Mouse (Mus musculus): ENCODE measurements around the gene Lck. TPM values are rescaled to one million over a fixed set of nuclear protein-coding genes. Genes with fewer than 3 reads are reported as not detected.
A peak's percentile ranks its signal among the peaks of the same experiment; 100 is the strongest.

Gene Lck
- 7.6 and 9.2 TPM in 2 replicates for polyA plus RNA-seq (2015; fragmentation: Nextera tagmentation; extraction: Ambion mirVana)

- no peak within 1 kb of the TSS for H3K4me2 ChIP-seq (replicated peaks)
- H3K27ac ChIP-seq (replicated peaks), result no peak within 1 kb of the TSS
- H3K27me3 ChIP-seq, result no peaks in the 10 kb centered on the region
- 91% methylated on average over 8 of the region's 8 CpGs for WGBS
- no peaks in the 10 kb centered on the region for H3K36me3 ChIP-seq
- ATAC-seq (replicated peaks), result no peak
- no peaks in the 10 kb centered on the region for H3K9me3 ChIP-seq
- H3K4me3 ChIP-seq, result no peak within 1 kb of the TSS
- peaks cover 5% of the 10 kb centered on the region; the same call in 1 of the 2 replicates for H3K4me1 ChIP-seq
- H3K9ac ChIP-seq (replicated peaks), result no peak within 1 kb of the TSS
These were observed at the start of gene Lck for GRCm38 (mm10) chr4:129573430-129573829. Gene Lck (minus strand): TSS chr4:129573641.

- Histone ChIP-seq H3K27me3 (no peaks in the 10 kb centered on the region), H3K4me2 (replicated peaks) (peak overlapping the region; percentile 72), H3K36me3 (peaks cover 20% of the 10 kb centered on the region), H3K4me3 (peak overlapping the region; percentile 76), H3K27ac (replicated peaks) (peak overlapping the region; percentile 93), H3K9me3 (no peaks in the 10 kb centered on the region), H3K9ac (replicated peaks) (peak overlapping the region; percentile 94), H3K4me1 (peaks cover 38% of the 10 kb centered on the region)
- WGBS, result 18% methylated on average over 8 of the region's 8 CpGs
- ATAC-seq (replicated peaks), result no peak
These were observed 49.5 kb upstream of the Lck start for GRCm38 (mm10) chr4:129622803-129623535.

DNA sequence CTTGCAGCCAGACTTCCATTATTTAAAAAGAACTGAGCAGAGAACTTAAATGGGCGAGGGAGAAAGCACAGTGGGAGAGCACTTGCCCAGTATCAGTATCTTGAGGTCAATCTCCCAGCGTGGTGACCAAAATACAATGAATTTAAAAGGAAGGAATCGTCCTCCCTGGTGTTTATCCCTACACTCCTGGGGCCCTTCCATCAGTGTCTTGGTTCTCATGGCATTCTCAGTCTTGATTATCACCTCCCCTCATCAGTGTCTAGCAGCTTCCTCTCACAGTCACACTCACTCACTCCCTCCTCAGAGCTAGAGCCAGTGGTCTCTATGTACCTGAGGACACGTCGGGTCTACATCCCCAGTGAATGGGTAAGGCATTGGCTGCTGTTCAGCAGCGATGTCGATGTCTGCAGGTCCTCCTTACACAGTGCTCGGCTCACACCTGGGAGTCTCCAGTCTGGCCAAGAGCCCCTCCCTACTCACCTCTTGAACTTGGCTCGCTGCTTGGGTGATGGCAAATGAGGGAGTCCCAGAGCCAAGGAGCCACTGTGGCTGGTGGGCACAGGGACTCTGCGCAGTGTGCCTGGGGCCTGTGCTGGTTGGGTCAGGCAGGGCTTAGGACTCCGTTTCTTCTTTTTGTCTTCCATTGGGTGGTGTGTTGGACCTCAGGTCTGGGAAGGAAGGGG is 48.8 kb upstream of the Lck start:
- peak overlapping the region; percentile 94; the same call in 1 of the 2 replicates for H3K9ac ChIP-seq (replicated peaks)
- WGBS, result 77% methylated on average over 11 of the region's 11 CpGs
- H3K4me1 ChIP-seq, result peaks cover 41% of the 10 kb centered on the region
- no peaks in the 10 kb centered on the region for H3K27me3 ChIP-seq
- ATAC-seq (replicated peaks), result no peak
- peak overlapping the region; percentile 93; the same call in 1 of the 2 replicates for H3K27ac ChIP-seq (replicated peaks)
- H3K4me2 ChIP-seq (replicated peaks), result peak overlapping the region; percentile 72
- H3K9me3 ChIP-seq, result no peaks in the 10 kb centered on the region
- peaks cover 13% of the 10 kb centered on the region for H3K36me3 ChIP-seq
- H3K4me3 ChIP-seq, result peak overlapping the region; percentile 76

DNA sequence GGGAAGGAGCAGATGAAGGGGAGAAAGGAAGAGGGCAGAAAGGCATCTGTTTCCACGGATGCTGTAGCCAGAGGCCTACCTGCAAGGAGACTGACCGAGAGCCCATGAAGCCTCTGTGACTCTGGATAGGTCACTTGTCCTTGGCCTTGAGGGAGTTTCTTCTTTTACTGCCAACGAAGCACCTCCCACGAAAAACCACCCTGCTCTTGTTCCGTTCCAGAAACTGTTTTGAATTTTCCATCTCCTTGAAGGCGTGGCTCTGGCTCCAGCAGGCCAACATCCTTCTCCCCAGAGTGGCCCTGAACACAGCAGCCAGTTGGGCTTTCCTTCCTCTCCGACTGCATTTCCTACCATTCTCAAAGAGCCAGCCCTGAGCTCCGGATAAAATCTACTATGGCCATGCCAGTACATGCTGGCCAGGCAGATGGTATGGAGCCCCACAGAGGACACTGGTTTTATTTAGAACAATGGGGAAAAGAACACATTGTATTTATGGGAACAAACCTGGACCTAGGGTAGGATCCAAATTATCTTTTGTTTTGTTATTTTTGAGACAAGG is 47.9 kb upstream of the Lck start:
- no peak overlapping the region for H3K4me2 ChIP-seq (replicated peaks)
- no peaks in the 10 kb centered on the region for H3K27me3 ChIP-seq
- H3K36me3 ChIP-seq, result peaks cover 5% of the 10 kb centered on the region; the same call in 1 of the 2 replicates
- no peak overlapping the region for H3K27ac ChIP-seq (replicated peaks)
- no peak for ATAC-seq (replicated peaks)
- H3K9ac ChIP-seq (replicated peaks), result no peak overlapping the region
- 86% methylated on average over 8 of the region's 8 CpGs for WGBS
- peaks cover 41% of the 10 kb centered on the region for H3K4me1 ChIP-seq
- H3K4me3 ChIP-seq, result no peak overlapping the region
- H3K9me3 ChIP-seq, result no peaks in the 10 kb centered on the region

GRCm38 (mm10) chr4:129620419-129621282 is 47.2 kb upstream of the Lck start:
- no peak overlapping the region; the same call in 1 of the 2 replicates for H3K27ac ChIP-seq (replicated peaks)
- peaks cover 9% of the 10 kb centered on the region for H3K36me3 ChIP-seq
- no peak overlapping the region for H3K4me2 ChIP-seq (replicated peaks)
- no peak overlapping the region for H3K9ac ChIP-seq (replicated peaks)
- peaks cover 40% of the 10 kb centered on the region for H3K4me1 ChIP-seq
- no peaks in the 10 kb centered on the region for H3K27me3 ChIP-seq
- WGBS, result 90% methylated on average over 11 of the region's 11 CpGs
- ATAC-seq (replicated peaks), result no peak
- no peaks in the 10 kb centered on the region for H3K9me3 ChIP-seq
- H3K4me3 ChIP-seq, result no peak overlapping the region

- WGBS, result 4% methylated on average over 44 of the region's 44 CpGs
These were observed 45.6 kb upstream of the Lck start, which contains the start of gene Iqcc for GRCm38 (mm10) chr4:129618786-129619691. Gene Iqcc (minus strand): TSS chr4:129619099.

GRCm38 (mm10) chr4:129618031-129618430 is 44.6 kb upstream of the Lck start:
- no peak for ATAC-seq (replicated peaks)
- H3K9me3 ChIP-seq, result no peaks in the 10 kb centered on the region
- peaks cover 25% of the 10 kb centered on the region for H3K4me1 ChIP-seq
- no peaks in the 10 kb centered on the region for H3K27me3 ChIP-seq
- WGBS, result 94% methylated on average over 5 of the region's 5 CpGs
- peak overlapping the region; percentile 87; the same call in 1 of the 2 replicates for H3K9ac ChIP-seq (replicated peaks)
- H3K36me3 ChIP-seq, result peaks cover 11% of the 10 kb centered on the region
- H3K27ac ChIP-seq (replicated peaks), result no peak overlapping the region
- peak overlapping the region; percentile 75 for H3K4me2 ChIP-seq (replicated peaks)
- peak overlapping the region; percentile 55 for H3K4me3 ChIP-seq

More at GRCm38 (mm10) chr4:129618786-129619691, 45.6 kb upstream of the Lck start, which contains the start of gene Iqcc:
- peak within 1 kb of the TSS; percentile 75 for H3K4me2 ChIP-seq (replicated peaks)
- ATAC-seq (replicated peaks), result peak; percentile 92
- no peaks in the 10 kb centered on the region for H3K27me3 ChIP-seq
- H3K36me3 ChIP-seq, result peaks cover 11% of the 10 kb centered on the region
- H3K4me3 ChIP-seq, result peak within 1 kb of the TSS; percentile 55
- H3K9ac ChIP-seq (replicated peaks), result peak within 1 kb of the TSS; percentile 87
- peaks cover 30% of the 10 kb centered on the region for H3K4me1 ChIP-seq
- peak within 1 kb of the TSS; percentile 85 for H3K27ac ChIP-seq (replicated peaks)
- no peaks in the 10 kb centered on the region for H3K9me3 ChIP-seq

GRCm38 (mm10) chr4:129617121-129617641 is 43.7 kb upstream of the Lck start:
- 91% methylated on average over 7 of the region's 7 CpGs for WGBS
- no peak for ATAC-seq (replicated peaks)
- H3K27me3 ChIP-seq, result no peaks in the 10 kb centered on the region
- H3K27ac ChIP-seq (replicated peaks), result no peak overlapping the region
- no peak overlapping the region for H3K9ac ChIP-seq (replicated peaks)
- H3K36me3 ChIP-seq, result peaks cover 11% of the 10 kb centered on the region
- peaks cover 17% of the 10 kb centered on the region for H3K4me1 ChIP-seq
- no peaks in the 10 kb centered on the region for H3K9me3 ChIP-seq
- H3K4me2 ChIP-seq (replicated peaks), result no peak overlapping the region
- no peak overlapping the region for H3K4me3 ChIP-seq

DNA sequence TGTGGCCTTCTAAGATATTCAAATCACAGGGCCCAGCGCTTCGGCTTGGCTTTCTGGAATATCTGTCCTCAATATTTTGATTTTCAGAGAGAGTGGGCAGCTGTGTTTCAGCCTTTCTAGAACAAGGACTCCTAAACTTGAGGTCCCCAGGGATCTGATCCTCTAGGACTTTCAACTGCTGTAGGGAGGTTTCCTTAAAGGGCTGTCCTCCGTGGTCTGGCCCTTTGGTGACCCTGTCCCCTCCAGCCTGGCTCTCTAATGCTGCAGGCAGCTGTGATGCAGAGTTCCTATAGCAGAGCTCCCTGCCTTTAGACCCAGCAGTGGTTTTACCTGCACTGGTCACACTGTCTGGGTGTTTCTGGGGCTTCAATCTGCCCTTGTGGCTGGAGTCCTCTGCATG is 43.2 kb upstream of the Lck start:
- 97% methylated on average over 3 of the region's 3 CpGs for WGBS
- H3K27me3 ChIP-seq, result no peaks in the 10 kb centered on the region
- no peak for ATAC-seq (replicated peaks)

DNA sequence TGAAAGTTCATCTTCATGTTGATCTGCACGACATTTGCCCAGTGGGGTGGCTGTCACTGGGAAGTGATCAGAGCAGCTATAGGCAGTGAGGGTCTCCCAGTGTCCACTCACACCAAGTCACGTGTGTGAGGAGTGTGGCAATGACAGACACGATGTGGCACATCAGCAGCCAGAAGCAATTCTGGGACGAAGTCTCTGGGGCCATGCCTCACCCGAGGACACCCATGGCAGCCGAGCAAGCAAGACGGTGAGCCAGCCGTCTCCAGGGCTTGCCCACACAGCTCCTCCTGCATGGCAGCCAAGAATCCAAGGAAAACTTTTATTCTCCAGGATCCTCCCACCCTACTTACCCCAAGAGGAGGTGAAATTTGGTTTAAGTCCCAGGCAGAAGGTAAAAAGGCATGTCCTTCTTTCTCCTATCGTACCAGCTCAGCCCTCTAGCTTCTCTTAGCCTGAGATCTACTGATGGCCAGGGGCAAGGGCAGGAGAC is 42.4 kb upstream of the Lck start:
- H3K4me3 ChIP-seq, result no peak overlapping the region
- H3K9me3 ChIP-seq, result no peaks in the 10 kb centered on the region
- no peaks in the 10 kb centered on the region for H3K27me3 ChIP-seq
- 92% methylated on average over 9 of the region's 9 CpGs for WGBS
- H3K9ac ChIP-seq (replicated peaks), result no peak overlapping the region
- H3K4me1 ChIP-seq, result peaks cover 12% of the 10 kb centered on the region
- peaks cover 11% of the 10 kb centered on the region for H3K36me3 ChIP-seq
- H3K4me2 ChIP-seq (replicated peaks), result no peak overlapping the region
- no peak for ATAC-seq (replicated peaks)
- H3K27ac ChIP-seq (replicated peaks), result no peak overlapping the region

More for the DNA sequence above, 43.2 kb upstream of the Lck start:
- H3K9ac ChIP-seq (replicated peaks), result no peak overlapping the region
- H3K9me3 ChIP-seq, result no peaks in the 10 kb centered on the region
- H3K27ac ChIP-seq (replicated peaks), result no peak overlapping the region
- no peak overlapping the region for H3K4me2 ChIP-seq (replicated peaks)
- peaks cover 11% of the 10 kb centered on the region for H3K36me3 ChIP-seq
- H3K4me1 ChIP-seq, result peaks cover 12% of the 10 kb centered on the region
- no peak overlapping the region for H3K4me3 ChIP-seq
